Mouse (Mus musculus) megakaryocyte progenitor cell, adult 5-6 weeks (primary cell): ENCODE data around the gene Tmem30c. TPM values are rescaled to one million over a fixed set of nuclear protein-coding genes. Genes with fewer than 3 reads are reported as not detected.
"Not testable (repeated sequence)": the region's sequence is repeated elsewhere in the genome, so short reads cannot be mapped to it uniquely, and the experiment has no call there.

Experiments
- ATAC-seq: replicated peaks from 2 replicates; pipeline ENCODE4 v1.8.0; 2016; ENCODE audit warnings: mild to moderate bottlenecking, moderate TSS enrichment, inconsistent platforms; ENCODE audit not compliant: poor library complexity
- total RNA-seq, 2 experiments: library from RNA; stranded (forward) in 1 of 2; stranded (reverse) in 1 of 2; fragments of 157-497, 149-512 nt in 1 of 2; fragments of 200-1000 nt in 1 of 2; gene quantifications; 2 replicates each; pipeline versions ENCODE4 v1.2.3 to v1.2.4; 2015 to 2017

Tmem30c gene
- total RNA-seq, 2 experiments from 2014 or later = 0.20 TPM; not detected in 1

DNA sequence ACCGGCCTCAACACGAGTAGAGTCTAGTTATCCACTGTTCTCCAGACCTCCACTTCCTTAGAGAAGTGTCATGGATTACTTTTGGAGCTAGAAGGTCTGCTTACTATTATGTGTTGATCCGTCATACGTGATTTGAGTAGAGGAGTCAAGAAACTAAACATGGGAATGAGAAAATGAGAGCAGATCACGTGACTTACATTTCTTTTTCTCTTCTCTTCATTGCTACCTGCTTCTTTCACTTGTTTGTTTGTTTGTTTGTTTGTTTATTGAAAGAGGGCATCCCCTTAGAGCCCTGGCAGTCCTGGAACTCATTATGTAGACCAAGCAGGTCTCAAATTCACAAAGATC, 49.8 kb downstream of the Tmem30c start:
- ATAC-seq = no peak

GRCm38 (mm10) chr16:57235871-57236510, 56.7 kb downstream of the Tmem30c start:
- ATAC-seq = no peak

GRCm38 (mm10) chr16:57231937-57232310, 60.7 kb downstream of the Tmem30c start:
- not testable (repeated sequence) for ATAC-seq

- ATAC-seq = peak; percentile 97
These were observed 61.4 kb downstream of the Tmem30c start, which contains the start of gene Tbc1d23 for GRCm38 (mm10) chr16:57231089-57231936. Gene Tbc1d23 (minus strand): TSS chr16:57231504.

DNA sequence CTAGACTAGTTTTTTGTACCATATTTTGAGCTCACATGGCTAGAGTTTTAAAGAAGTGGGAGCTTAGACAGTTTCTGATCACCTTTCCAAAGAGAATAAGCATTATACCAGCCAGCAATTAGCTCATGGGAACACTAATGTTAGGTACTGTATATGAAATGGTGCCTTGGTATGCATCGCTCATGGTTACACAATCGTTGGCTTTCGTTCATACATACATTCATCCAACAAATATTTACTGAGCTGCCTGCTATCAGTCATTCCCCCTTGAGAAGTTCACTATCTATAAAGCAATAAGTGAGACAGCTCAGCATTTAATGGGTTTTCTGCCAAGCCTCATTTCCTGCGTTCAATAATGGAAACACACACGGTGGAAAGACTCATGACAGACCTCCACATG, 66.2 kb downstream of the Tmem30c start:
- no peak for ATAC-seq

GRCm38 (mm10) chr16:57220361-57220760, 72.3 kb downstream of the Tmem30c start:
- no peak for ATAC-seq

Other genes with a start within 250 kb of the Tmem30c start
- gene Tmem45a2, start 221.5 kb downstream of the Tmem30c start, total RNA-seq (2015) = 0.07 TPM in 2 replicates
- gene Tmem45a2, start 221.5 kb downstream of the Tmem30c start, total RNA-seq (2017) = not detected in 2 replicates
- 92.0 and 95.9 TPM in 2 replicates for gene Tomm70a, start 171.2 kb downstream of the Tmem30c start, total RNA-seq (2015)
- 68.3 and 73.8 TPM in 2 replicates for gene Tomm70a, start 171.2 kb downstream of the Tmem30c start, total RNA-seq (2017)
- 35.2 and 40.7 TPM in 2 replicates for gene Nit2, start 125.5 kb downstream of the Tmem30c start, total RNA-seq (2015)
- gene Nit2, start 125.5 kb downstream of the Tmem30c start, total RNA-seq (2017) = 30.9 and 38.1 TPM in 2 replicates
- 36.9 and 40.2 TPM in 2 replicates for gene Tbc1d23, start 61.4 kb downstream of the Tmem30c start, total RNA-seq (2015)
- 46.5 and 53.8 TPM in 2 replicates for gene Tbc1d23, start 61.4 kb downstream of the Tmem30c start, total RNA-seq (2017)
- gene Filip1l, start 60.2 kb upstream of the Tmem30c start, total RNA-seq (2015) = 5.2 and 6.9 TPM in 2 replicates
- 2.8 and 5.2 TPM in 2 replicates for gene Filip1l, start 60.2 kb upstream of the Tmem30c start, total RNA-seq (2017)